Mouse (Mus musculus) CD4-positive, CD25-positive, alpha-beta regulatory T cell (primary cell): ENCODE measurements around the gene Styk1. TPM values are rescaled to one million over a fixed set of nuclear protein-coding genes. Genes with fewer than 3 reads are reported as not detected.

Experiments used
- polyA plus RNA-seq: library from polyadenylated mRNA; unstranded; fragments of 100-300 nt; shearing (Covaris generic); gene quantifications from one replicate; pipeline ENCODE4 v1.2.1, GENCODE M21; 2017

Gene Styk1
- polyA plus RNA-seq, result not detected

DNA sequence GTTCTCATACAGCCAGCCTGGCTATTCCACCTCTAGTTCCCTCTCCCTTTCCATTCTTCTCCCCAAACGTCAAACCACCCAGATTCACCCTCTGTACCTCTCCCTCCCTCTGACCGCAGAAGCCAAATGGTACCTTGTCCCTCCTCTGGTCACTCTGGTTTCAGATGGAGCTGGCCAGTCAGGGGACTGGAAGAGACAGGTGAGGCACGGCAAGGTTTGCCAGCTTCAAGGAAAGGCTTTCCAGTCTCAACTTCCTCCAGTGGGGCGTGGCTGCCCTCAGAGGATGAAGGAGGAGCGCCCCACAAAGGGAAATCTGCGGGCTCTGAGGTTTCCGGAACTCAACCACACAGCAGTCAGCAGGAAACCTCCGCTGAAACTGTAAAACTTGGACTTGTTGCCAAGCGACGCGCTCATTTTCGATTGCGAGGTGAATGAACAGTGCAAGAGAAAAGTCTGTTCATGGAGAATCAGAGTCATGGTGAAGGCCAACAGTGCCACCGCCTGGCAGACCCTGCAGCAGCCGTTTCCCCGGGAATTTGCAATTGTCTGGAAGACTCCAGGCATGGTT is at the start of gene Styk1:
Gene Styk1, minus strand, starts transcription at position 246 of the 568 bp plus-strand sequence.

DNA sequence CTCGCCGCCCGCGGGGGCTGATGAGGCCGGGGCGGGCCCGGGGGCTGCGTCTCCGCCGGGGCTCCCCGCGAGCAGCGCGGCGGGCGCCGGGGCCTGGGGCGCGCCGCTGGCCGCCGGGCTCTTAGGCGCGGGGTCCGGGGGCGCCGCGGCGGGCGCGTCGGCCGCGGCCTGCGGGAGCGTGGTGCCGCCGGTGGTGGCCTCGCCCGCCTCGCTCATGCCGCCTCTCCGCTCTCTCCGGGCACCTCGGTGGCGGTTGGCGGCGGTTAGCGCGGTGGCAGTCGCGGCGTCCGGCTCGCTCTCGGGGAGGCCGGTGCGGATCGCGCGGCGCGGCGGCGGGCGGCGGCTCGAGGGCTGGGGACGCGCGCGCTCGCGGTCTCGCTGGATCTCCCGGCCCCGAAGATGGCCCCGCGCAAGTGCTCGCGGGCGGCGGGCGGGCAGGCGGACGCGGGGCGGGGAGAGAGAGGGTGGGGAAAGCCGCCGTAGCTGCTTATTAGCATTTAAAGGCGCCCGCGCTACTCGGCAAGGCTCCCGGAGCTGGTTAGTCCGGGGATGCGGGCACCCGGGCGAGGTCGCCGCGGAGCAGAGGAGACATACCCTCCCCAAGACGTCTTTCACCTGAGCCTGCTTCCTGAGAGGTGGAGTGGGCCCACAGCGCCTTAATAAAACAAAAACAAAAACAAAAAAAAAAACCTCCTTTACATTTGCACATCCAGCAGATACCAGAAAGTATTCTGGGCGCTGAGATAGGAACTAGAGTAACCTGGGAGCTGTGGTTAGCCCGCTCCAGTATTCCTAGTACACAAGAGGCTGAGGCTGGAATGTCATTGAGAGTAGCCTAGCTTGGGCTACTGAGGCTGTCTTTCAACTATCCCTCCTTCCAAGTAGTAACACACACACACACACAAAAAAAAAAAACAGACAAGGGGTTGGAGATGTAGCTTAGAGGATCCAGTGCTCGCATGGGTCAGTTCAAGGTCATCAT is 34.9 kb upstream of the Styk1 start, which contains the start of gene Ybx3:
Gene Ybx3, minus strand, starts transcription at position 437 of the 982 bp plus-strand sequence.

GRCm38 (mm10) chr6:131292991-131293788 is 60.2 kb downstream of the Styk1 start, which contains the start of gene Magohb:
TSS of gene Magohb (minus strand) at chr6:131293244.

Other genes starting within 250 kb of the Styk1 start
- 0.26 TPM for gene Klra2, start 106.2 kb downstream of the Styk1 start, polyA plus RNA-seq
- gene Magohb, start 60.4 kb downstream of the Styk1 start, polyA plus RNA-seq, result 20.6 TPM
- gene Ybx3, start 34.9 kb upstream of the Styk1 start, polyA plus RNA-seq, result 114 TPM
- not detected for gene 5430401F13Rik, start 132.8 kb upstream of the Styk1 start, polyA plus RNA-seq
- gene Gm6619, start 132.8 kb upstream of the Styk1 start, polyA plus RNA-seq, result 0.30 TPM